Mouse (Mus musculus): ENCODE measurements around the gene Traf3ip1. TPM values are rescaled to one million over a fixed set of nuclear protein-coding genes. Genes with fewer than 3 reads are reported as not detected.

Traf3ip1 gene
- polyA plus RNA-seq, 1 experiment = 6.8 TPM

DNA sequence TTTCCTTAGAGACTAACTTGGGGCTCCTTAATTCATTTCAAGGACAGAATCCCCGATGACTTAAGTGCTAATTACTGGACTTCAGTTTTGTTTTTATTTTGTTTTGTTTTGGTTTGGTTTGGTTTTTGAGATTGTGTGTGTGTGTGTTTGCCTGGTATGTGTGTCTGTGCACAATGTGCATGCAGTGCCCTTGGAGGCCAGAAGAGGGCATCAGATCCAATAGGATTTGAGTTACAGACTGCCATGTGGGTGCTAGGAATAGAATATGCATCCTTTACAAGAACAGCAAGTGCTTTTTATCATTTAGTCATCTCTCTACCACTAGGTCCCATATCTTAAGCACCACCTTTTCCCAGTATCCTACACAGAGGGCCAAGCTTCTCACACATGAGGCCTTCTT, 15.5 kb upstream of the Traf3ip1 start:
- 88% methylated on average over 1 of the region's 1 CpGs for WGBS
- Histone ChIP-seq H3K4me3 (replicated peaks; ENCODE audit: control insufficient read depth, low read depth, low read length) (no peak overlapping the region), H3K27ac (ENCODE audit: control insufficient read depth, insufficient read depth, low read depth, low read length, poor library complexity) (no peak overlapping the region), H3K4me1 (ENCODE audit: control insufficient read depth, insufficient read depth, low read length) (no peaks in the 10 kb centered on the region)
- TF ChIP-seq POLR2A (IDR thresholded peaks at IDR 0.05; ENCODE audit: borderline replicate concordance, control insufficient read depth, low read depth, low read length) (no peak), CTCF (IDR thresholded peaks at IDR 0.05; ENCODE audit: control insufficient read depth, insufficient read depth, low read length) (no peak)

DNA sequence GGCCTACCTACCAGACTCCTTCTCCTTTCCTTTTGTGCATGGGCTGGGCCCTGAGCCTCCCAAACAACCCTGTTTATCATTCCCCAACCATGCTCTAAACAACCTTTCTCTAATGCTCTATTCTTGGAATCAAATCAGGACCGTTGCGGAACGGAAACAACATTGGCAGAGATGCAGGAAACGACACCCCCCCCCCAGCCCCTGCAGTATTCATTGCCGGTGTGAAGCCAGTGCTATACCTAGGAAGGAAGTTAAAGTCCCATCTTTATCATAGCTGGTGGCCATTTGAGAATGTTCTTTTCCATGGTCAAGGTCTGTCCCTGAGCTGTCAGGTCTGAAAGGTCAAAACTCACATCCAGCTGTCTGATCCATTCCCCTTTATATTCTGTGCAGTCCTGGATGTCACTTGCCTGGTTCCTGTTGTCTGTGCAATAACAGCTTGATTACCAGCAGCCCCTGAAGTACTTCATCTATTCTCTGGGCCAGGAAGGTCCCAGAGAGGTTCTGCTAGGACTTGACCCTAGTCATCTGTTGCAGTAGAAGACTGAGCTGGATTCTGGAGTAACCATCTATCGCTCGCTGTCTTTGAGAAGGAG, 11.7 kb upstream of the Traf3ip1 start:
- no peak overlapping the region for H3K27ac ChIP-seq (ENCODE audit: control insufficient read depth, insufficient read depth, low read depth, low read length, poor library complexity)
- WGBS = 60% methylated on average over 7 of the region's 7 CpGs
- no peak for TF ChIP-seq CTCF (IDR thresholded peaks at IDR 0.05; ENCODE audit: control insufficient read depth, insufficient read depth, low read length)
- TF ChIP-seq POLR2A (IDR thresholded peaks at IDR 0.05; ENCODE audit: borderline replicate concordance, control insufficient read depth, low read depth, low read length) = no peak

DNA sequence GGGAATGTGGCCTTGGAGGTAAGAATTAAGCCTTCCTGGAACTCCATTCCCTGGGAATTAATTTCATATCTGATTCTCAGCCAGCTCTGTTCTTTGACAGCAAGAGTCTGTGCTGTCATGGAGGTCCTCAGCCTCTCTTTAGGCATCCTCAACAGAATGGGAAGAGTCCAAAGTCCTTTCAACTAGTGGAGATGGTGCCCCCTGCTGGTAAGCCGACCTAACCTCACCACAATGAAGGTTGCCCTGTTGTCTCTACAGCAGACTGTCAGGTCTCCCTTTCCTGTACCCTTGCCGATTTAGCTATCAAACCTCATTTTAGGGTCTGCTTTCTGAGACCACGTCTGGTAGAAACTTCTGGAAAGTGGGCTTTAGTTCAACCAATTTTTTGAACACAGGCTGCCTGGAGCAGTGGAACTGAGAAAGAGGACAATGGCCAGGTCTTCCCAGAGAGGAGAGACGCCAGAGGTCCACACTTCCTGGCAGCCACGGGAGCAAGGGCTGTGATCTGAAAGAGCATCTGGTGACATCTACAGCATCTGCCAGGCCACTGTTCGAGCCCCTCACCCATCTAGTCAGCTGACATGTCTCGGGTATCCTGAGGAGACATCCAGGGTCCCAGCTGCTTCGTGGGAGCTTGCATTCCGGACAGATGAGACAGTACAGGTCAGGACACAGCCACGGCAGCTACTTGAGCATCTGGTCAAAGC, 11.0 kb upstream of the Traf3ip1 start:
- H3K27ac ChIP-seq (ENCODE audit: control insufficient read depth, insufficient read depth, low read depth, low read length, poor library complexity) = no peak overlapping the region
- TF ChIP-seq CTCF (IDR thresholded peaks at IDR 0.05; ENCODE audit: control insufficient read depth, insufficient read depth, low read length) = peak; percentile 86
- TF ChIP-seq POLR2A (IDR thresholded peaks at IDR 0.05; ENCODE audit: borderline replicate concordance, control insufficient read depth, low read depth, low read length) = no peak
- no peaks in the 10 kb centered on the region for H3K4me1 ChIP-seq (ENCODE audit: control insufficient read depth, insufficient read depth, low read length)
- H3K4me3 ChIP-seq (replicated peaks; ENCODE audit: control insufficient read depth, low read depth, low read length) = no peak overlapping the region
- WGBS = 39% methylated on average over 10 of the region's 10 CpGs

More for the DNA sequence above, 11.7 kb upstream of the Traf3ip1 start:
- no peak overlapping the region for H3K4me3 ChIP-seq (replicated peaks; ENCODE audit: control insufficient read depth, low read depth, low read length)
- no peaks in the 10 kb centered on the region for H3K4me1 ChIP-seq (ENCODE audit: control insufficient read depth, insufficient read depth, low read length)

DNA sequence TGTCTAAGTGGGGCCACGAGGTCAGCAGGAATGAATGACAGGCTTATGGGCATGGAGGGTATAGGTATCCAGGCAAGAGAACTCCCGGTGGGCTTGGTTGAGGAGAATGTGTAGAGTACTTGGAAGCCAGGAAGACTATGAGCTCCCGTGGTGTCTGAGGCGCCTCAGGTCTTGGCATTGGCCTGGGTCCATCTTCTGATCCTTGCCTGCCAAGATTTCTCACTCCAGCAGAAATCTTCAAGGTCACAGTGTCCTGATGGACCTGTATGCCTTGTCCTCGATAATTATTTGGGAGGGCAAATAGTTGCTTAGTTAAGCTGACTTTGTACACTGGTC, 10.5 kb upstream of the Traf3ip1 start:
- WGBS = 73% methylated on average over 5 of the region's 5 CpGs
- Histone ChIP-seq H3K4me3 (replicated peaks; ENCODE audit: control insufficient read depth, low read depth, low read length) (no peak overlapping the region), H3K4me1 (ENCODE audit: control insufficient read depth, insufficient read depth, low read length) (no peaks in the 10 kb centered on the region), H3K27ac (ENCODE audit: control insufficient read depth, insufficient read depth, low read depth, low read length, poor library complexity) (no peak overlapping the region)
- no peak for TF ChIP-seq POLR2A (IDR thresholded peaks at IDR 0.05; ENCODE audit: borderline replicate concordance, control insufficient read depth, low read depth, low read length)
- no peak for TF ChIP-seq CTCF (IDR thresholded peaks at IDR 0.05; ENCODE audit: control insufficient read depth, insufficient read depth, low read length)

DNA sequence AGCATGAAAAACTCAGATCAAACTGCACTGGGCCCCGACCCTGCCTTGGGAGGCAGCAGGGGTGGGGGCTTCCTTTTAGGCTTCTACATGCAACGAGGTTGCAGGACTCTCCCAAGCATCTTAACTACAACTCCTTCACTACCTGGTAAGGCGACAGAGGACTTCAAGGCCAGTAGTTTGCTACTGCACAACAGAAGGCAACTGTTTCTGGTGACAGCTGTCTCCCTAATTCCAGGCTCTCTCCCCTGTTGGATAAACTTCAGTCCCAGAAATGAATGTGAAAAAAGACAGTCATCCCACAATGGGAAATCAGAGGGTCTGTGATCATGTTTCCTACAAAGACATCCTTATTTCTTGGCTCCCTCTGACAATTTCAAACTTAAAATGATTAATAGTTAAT, 9.0 kb upstream of the Traf3ip1 start:
- 62% methylated on average over 3 of the region's 3 CpGs for WGBS
- Histone ChIP-seq H3K4me1 (ENCODE audit: control insufficient read depth, insufficient read depth, low read length) (no peaks in the 10 kb centered on the region), H3K4me3 (replicated peaks; ENCODE audit: control insufficient read depth, low read depth, low read length) (no peak overlapping the region), H3K27ac (ENCODE audit: control insufficient read depth, insufficient read depth, low read depth, low read length, poor library complexity) (no peak overlapping the region)
- TF ChIP-seq CTCF (IDR thresholded peaks at IDR 0.05; ENCODE audit: control insufficient read depth, insufficient read depth, low read length) = no peak
- TF ChIP-seq POLR2A (IDR thresholded peaks at IDR 0.05; ENCODE audit: borderline replicate concordance, control insufficient read depth, low read depth, low read length) = no peak

DNA sequence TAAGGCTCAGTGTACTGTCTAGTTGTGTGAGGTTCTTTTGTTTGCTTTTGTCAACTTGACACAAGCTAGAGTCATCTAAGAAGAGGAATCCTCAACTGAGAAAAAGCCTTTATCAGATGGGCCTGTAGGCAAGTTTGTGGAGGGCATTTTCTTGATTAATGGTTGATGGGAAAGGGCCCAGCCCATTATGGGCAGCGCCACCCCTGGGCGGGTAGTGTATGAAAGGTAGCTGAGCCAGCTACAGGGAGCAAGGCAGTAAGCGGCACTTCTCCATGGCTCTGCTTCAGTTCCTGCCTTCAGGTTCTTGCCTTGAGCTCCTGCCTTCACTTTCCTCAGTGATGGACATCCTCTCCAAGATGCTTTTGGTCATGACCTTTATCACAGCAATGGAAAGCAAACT, 8.3 kb upstream of the Traf3ip1 start:
- H3K27ac ChIP-seq (ENCODE audit: control insufficient read depth, insufficient read depth, low read depth, low read length, poor library complexity) = no peak overlapping the region

DNA sequence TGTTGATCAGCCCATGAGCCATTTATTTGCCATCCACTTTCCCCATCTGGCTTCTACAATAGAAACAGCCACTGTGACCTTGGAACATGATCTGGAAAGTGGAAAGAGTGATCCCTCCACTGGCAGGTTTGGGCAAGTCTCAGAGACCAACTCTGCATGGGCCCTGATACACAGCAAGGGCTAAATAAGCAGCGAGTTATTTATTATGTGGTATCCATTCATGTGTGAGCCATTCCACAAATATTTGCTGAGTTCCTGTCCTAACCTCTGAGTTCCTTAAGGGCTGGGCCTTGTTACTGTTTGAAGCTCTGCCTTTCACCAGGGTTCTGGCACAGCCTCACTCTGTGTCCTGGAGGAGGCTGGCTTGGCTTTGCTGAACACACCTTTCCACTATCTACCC, 4.1 kb upstream of the Traf3ip1 start:
- Histone ChIP-seq H3K4me1 (ENCODE audit: control insufficient read depth, insufficient read depth, low read length) (peaks cover 3% of the 10 kb centered on the region; the same call in 1 of the 2 replicates), H3K4me3 (replicated peaks; ENCODE audit: control insufficient read depth, low read depth, low read length) (no peak overlapping the region), H3K27ac (ENCODE audit: control insufficient read depth, insufficient read depth, low read depth, low read length, poor library complexity) (no peak overlapping the region)
- no peak for TF ChIP-seq CTCF (IDR thresholded peaks at IDR 0.05; ENCODE audit: control insufficient read depth, insufficient read depth, low read length)
- no peak for TF ChIP-seq POLR2A (IDR thresholded peaks at IDR 0.05; ENCODE audit: borderline replicate concordance, control insufficient read depth, low read depth, low read length)
- WGBS = 79% methylated on average over 1 of the region's 1 CpGs

More for the DNA sequence above, 8.3 kb upstream of the Traf3ip1 start:
- WGBS = 80% methylated on average over 3 of the region's 3 CpGs
- Histone ChIP-seq H3K4me3 (replicated peaks; ENCODE audit: control insufficient read depth, low read depth, low read length) (no peak overlapping the region), H3K4me1 (ENCODE audit: control insufficient read depth, insufficient read depth, low read length) (no peaks in the 10 kb centered on the region)
- no peak for TF ChIP-seq POLR2A (IDR thresholded peaks at IDR 0.05; ENCODE audit: borderline replicate concordance, control insufficient read depth, low read depth, low read length)
- TF ChIP-seq CTCF (IDR thresholded peaks at IDR 0.05; ENCODE audit: control insufficient read depth, insufficient read depth, low read length) = no peak

DNA sequence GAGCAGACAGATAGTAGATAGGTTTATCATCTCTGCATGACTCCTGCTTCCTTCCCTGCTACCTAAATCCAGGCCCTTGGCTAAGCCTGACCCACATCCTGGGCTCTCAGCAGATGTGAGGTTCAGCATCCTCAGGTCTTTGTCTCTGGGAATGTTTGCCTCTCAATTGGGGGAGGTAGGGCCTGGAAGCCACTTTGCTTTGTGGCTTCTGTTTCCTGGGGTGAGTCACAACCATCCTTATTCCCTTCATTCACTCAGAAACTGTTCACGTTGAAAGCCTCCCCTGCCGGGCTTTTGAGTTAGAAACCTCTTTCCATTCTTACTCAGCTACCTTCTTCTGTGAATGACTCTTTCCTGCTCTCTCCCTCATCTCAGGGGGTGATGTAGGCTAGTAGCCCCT, 1.7 kb upstream of the Traf3ip1 start:
- TF ChIP-seq POLR2A (IDR thresholded peaks at IDR 0.05; ENCODE audit: borderline replicate concordance, control insufficient read depth, low read depth, low read length) (no peak), CTCF (IDR thresholded peaks at IDR 0.05; ENCODE audit: control insufficient read depth, insufficient read depth, low read length) (no peak)
- Histone ChIP-seq H3K27ac (ENCODE audit: control insufficient read depth, insufficient read depth, low read depth, low read length, poor library complexity) (no peak overlapping the region), H3K4me3 (replicated peaks; ENCODE audit: control insufficient read depth, low read depth, low read length) (no peak overlapping the region), H3K4me1 (ENCODE audit: control insufficient read depth, insufficient read depth, low read length) (peaks cover 3% of the 10 kb centered on the region; the same call in 1 of the 2 replicates)
- 20% methylated on average over 2 of the region's 2 CpGs for WGBS
